ENCODE assay signal across 8 mouse cellular contexts in genomic region chr11:12038470-12038985, GRCm38 (mm10). TPM values are rescaled to one million over a fixed set of nuclear protein-coding genes. Genes with fewer than 3 reads are reported as not detected.
DNase-seq lines count a peak whose midpoint lies in the region; ATAC-seq lines count a peak whose summit lies in the region.

Gene Grb10, minus strand, starts transcription at chr11:12038683.

- peak within 1 kb of the TSS; percentile 51 for H3K4me2 ChIP-seq in forebrain, embryonic 13.5 days
- H3K4me2 ChIP-seq in liver, embryonic 12.5 days: peak within 1 kb of the TSS; percentile 75

- WGBS in forebrain, embryonic 13.5 days: 18% methylated on average over 10 of the region's 10 CpGs
- 48% methylated on average over 10 of the region's 10 CpGs for WGBS in liver, embryonic 12.5 days (ENCODE audit: insufficient replicate concordance)

- no peak for DNase-seq in urinary bladder, adult 2 months (ENCODE audit: low spot score)
- no peak for DNase-seq in urinary bladder, postnatal 25 days (ENCODE audit: low spot score)
- no peak for DNase-seq in retina, postnatal 1 day
- DNase-seq in cerebellum, postnatal 14 days: no peak

- H3K27me3 ChIP-seq in forebrain, embryonic 13.5 days: peaks cover 93% of the 10 kb centered on the region
- peaks cover 93% of the 10 kb centered on the region for H3K27me3 ChIP-seq in liver, embryonic 12.5 days (replicated peaks)

- H3K9me3 ChIP-seq in forebrain, embryonic 13.5 days (replicated peaks): no peaks in the 10 kb centered on the region
- H3K9me3 ChIP-seq in liver, embryonic 12.5 days (replicated peaks): no peaks in the 10 kb centered on the region

- no peak for ATAC-seq in forebrain, embryonic 13.5 days
- no peak for ATAC-seq in hematopoietic stem cell, adult 5-6 weeks (replicated peaks in 1 of 2; ENCODE audit: insufficient read depth in 1 of 2, low FRiP score in 2 of 2, low TSS enrichment in 1 of 2, low read depth in 1 of 2, poor library complexity in 2 of 2, severe bottlenecking in 2 of 2)
- ATAC-seq in liver, embryonic 12.5 days: no peak
- ATAC-seq in inflammation-experienced regulatory T-cells, adult 6 months: no peak

- no peaks in the 10 kb centered on the region for H3K4me1 ChIP-seq in forebrain, embryonic 13.5 days
- peaks cover 20% of the 10 kb centered on the region; the same call in 1 of the 2 replicates for H3K4me1 ChIP-seq in liver, embryonic 12.5 days

- H3K9ac ChIP-seq in forebrain, embryonic 13.5 days: peak within 1 kb of the TSS; percentile 79
- H3K9ac ChIP-seq in liver, embryonic 12.5 days: peak within 1 kb of the TSS; percentile 82

- peak within 1 kb of the TSS; percentile 70 for H3K27ac ChIP-seq in forebrain, embryonic 13.5 days
- peak within 1 kb of the TSS; percentile 84 for H3K27ac ChIP-seq in liver, embryonic 12.5 days

- H3K36me3 ChIP-seq in forebrain, embryonic 13.5 days (ENCODE audit: poor library complexity, severe bottlenecking): no peaks in the 10 kb centered on the region
- H3K36me3 ChIP-seq in liver, embryonic 12.5 days: no peaks in the 10 kb centered on the region

- peak within 1 kb of the TSS; percentile 58 for H3K4me3 ChIP-seq in forebrain, embryonic 13.5 days
- H3K4me3 ChIP-seq in liver, embryonic 12.5 days: peak within 1 kb of the TSS; percentile 73

RNA-seq across cellular contexts. Expression of gene Grb10, which starts in this region (rescaled TPM):
- polyA plus RNA-seq in urinary bladder, adult 2 months (2012; rRNA removed): 38.2 and 39.6 TPM in 2 replicates
- polyA plus RNA-seq in forebrain, embryonic 13.5 days (2015; fragmentation: Nextera tagmentation; extraction: Ambion mirVana): 165 and 188 TPM in 2 replicates
- total RNA-seq in hematopoietic stem cell, adult 5-6 weeks (2017): 22.5 and 23.0 TPM in 2 replicates
- polyA plus RNA-seq in liver, embryonic 12.5 days (2016; fragmentation: Nextera tagmentation; extraction: Ambion mirVana): 206 and 211 TPM in 2 replicates
- not detected for polyA plus RNA-seq in inflammation-experienced regulatory T-cells, adult 6 months (2017; shearing (Covaris generic))

Comparison
In these comparisons a context has a peak if more than half of its experiments do, and no peak if none do; other contexts are left out.
1. RNA of gene Grb10 (polyA plus RNA-seq): 206 to 211 TPM in liver, embryonic 12.5 days, 165 to 188 TPM in forebrain, embryonic 13.5 days and 38.2 to 39.6 TPM in urinary bladder, adult 2 months; not detected in inflammation-experienced regulatory T-cells, adult 6 months; every median in the first group is over 10 times any median in the second.